Mouse (Mus musculus) CD8-positive naive resting alpha-beta T cell, adult 2 months (primary cell): Measurements from ENCODE around the gene Frem1.

Source experiments
- DNase-seq, 2 experiments: peaks; one replicate each; pipeline ENCODE4 v3.0.0; 2022; ENCODE audit warnings: low read depth in 2 of 2, low spot score in 2 of 2

Gene Frem1

DNA sequence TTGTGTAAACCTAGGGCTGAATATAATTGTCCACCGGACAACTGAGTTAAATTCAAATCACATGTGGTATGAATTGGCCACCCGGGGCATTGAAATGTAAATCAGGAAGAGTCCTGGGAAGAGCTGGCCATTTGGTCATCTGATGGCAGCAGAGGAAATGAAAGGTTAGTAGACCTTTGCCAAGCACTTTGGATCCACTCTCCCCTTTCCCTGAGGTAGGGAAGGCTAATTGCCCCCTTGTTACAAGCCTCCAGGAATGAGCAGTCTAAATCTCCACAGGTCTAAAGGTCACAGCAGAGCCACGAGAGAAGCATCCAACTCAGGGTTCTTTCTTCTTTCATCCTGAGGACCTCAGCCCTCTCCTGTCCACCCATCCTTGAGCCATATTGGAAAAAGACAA, 20.5 kb downstream of the Frem1 start:
- DNase-seq: no peak

- no peak for DNase-seq
Observed at GRCm38 (mm10) chr4:83030097-83030496, 22.0 kb downstream of the Frem1 start.

DNA sequence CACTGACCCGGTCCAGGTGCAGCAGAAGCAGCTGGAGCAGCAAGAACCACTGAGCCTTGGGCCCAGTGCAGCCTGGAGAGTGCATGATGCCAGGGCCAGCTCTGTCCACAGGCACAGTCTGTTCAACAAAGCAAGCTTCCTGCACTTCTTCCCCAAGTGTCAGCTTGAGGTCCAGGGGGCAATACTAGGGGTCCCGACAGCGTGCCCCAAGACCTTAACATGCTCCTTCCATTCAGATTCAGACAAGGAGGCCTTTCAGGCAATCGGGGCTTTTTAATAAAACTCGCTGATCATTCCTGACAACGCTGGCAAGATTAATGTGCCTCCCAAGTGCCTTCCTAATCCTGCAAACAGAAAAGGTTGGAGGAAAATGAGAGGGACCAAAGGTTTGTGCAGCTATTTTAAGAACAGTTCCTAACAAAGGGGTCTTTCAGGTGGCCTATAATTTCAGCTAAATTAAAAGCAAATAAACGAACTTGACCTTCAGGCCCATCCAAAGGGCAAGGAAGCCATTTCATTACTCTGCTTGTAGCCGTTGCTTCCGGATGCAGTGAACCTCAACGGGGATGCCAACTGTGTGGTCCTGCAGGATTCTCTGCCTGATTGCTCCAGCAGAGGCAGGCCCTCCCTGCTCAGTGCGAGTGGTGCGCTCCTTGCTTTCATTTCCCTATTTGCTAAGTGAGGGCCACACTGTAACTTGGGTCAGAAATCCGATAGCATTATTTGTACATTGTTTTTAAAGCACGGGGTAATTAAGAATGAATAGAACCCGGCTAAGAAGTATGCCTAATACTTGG, 31.2 kb downstream of the Frem1 start:
- no peak for DNase-seq

DNA sequence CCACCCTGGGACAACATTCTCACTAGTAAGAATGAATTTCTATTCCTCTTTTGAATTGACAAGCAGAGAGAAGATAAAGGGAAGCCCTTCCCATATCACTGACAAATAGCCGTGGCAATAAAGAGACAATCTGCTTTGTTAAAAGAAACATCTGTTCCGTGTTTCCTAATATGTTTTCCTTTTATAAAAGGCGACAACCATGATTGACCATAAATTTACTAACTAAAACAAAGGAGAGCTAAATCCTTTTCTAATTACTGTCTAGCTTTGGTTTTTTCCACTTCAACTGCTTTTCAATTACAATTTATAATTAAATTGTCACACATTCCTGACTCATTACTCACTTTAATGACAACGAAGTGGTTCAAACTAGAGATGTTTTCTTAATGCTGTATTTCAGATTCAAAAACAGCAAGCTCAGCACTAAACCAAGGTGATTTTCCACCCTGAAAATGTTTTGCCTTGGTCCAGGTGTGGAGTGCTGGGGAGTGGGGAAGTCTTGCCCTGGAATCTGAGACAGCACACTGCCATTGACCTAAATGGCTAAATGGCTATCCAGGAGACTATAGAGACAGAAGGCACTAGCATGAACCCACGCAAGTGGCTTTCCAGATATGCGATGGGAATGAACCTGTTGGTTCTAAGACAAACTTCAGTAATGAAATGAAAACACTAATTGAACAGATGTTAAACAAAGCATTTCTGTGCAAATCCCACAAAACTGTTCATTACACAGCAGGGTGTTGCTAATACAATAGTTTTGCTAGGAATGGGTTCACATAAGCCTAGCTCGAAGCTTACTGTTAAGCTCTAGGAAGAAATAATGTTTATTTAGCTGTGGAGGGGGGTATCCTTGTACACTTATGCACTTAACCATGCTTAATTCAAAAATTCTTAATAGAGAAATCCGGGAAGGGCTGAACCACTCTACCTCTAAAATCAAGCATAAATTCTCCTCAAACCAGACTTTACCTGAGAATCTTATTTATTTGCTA, 33.7 kb downstream of the Frem1 start:
- DNase-seq: no peak

GRCm38 (mm10) chr4:83014538-83014937, 37.6 kb downstream of the Frem1 start:
- no peak for DNase-seq

DNA sequence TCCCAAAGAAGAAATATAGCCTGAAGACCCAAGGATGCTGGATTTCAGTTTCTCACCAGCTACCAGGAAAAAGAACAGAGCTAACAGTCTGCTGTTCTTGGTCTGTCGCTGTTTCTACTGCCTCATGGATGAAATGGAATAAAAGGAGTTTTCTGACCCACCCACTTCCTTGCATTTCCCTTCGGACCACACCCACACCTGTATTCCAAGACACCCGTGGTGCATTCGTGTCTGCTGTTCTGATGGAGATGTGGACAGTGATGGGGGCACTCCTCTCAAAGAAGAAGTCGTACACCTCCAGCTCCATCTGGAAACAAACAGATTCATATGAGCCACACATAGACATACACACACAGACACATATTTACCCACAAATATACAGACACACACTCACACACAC, 48.1 kb downstream of the Frem1 start:
- no peak for DNase-seq

GRCm38 (mm10) chr4:82992042-82992441, 60.1 kb downstream of the Frem1 start:
- DNase-seq: no peak

GRCm38 (mm10) chr4:82990973-82991695, 61.0 kb downstream of the Frem1 start:
- DNase-seq: no peak

DNA sequence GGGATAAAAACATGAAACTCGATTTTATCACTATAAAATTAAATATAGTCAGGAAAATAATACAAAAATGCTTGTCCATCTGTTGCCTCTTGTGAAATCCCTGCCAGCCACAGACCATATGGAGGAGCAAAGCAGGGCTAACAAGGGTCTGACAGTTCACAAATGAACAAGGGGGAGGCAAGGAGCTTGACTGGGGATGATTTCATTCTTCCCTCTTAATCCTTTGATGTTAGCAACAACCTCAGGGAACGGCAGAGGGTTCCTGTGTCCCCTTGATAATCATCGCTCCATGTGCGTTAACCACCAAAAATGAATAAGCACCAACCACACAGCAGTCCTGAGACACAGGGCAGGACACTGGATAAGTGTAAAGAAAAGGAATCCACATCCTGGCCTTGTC, 79.8 kb downstream of the Frem1 start:
- DNase-seq: no peak

- no peak for DNase-seq
Observed at GRCm38 (mm10) chr4:82970901-82971648, 81.1 kb downstream of the Frem1 start.

DNA sequence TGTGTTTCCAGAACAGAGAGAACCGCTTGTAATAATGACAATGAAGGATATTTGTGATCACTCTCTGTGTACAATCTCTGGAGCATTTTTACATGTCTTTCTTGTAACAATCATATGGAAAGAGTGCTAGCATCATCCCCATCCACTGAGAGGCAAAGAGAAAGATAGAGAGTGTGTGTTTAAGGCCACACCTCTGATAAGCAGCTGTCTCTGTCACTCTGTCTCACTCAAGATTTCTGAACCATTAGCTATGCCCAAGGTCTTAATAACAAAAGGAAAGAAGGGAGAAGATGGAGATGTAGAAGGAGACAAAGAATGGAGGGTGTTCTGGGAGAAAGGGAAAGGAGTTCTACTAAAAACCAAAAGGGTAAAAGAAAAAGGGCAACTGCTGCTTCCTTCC, 91.1 kb downstream of the Frem1 start:
- DNase-seq: no peak

DNA sequence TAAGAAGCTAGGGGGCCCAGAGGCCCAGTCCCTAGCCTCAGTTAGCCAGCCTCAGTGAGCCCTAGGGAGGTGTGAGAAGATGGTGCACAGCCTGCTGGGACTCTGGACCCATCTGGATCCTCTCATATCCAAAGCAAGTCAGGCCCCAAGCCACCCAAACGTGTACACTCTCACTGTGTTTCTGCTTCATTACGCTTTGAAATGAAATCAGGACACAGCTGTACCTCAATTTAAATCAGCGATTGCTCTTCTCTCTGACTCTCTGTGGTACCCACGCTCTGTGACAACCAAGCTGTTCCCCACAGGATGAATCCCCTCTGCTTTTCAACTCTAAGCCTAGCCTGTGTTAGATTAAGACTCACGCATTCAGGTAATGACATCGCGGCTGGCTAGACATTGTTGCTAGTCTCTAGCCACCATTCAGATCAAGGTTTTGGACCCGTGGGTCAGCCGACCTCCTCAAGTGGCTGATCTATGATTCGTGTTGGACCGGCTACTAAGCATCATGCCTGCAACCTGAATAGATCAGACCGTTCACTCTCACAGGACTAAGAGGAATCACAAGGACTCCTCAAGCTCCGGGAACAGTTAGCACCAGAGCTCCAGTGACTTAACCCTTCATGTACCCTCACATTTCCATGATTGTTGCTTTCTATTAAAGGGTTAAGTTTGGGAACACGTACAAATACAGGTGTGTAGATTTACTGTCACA, 94.2 kb downstream of the Frem1 start:
- no peak for DNase-seq

DNA sequence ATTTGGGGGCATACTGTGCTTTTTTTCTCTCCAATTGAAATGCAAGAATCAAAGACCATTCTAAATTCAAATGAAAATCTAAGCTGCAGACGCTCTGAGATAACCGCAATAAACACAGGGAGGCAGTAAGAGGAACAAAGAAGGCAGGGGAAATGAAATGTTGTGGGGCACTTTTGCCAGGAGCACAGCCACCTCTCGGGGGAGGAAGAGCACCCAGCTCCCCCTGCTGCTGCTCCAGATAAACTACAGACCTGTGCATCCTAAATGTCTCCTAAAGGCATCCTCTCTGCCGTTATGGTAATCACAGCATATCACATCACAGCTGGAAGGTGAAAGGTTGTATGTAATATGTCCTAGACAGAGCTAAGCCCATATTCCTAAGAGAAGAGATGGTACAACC, 98.1 kb downstream of the Frem1 start:
- DNase-seq: no peak

GRCm38 (mm10) chr4:82949511-82949910, 102.6 kb downstream of the Frem1 start:
- DNase-seq: no peak

DNA sequence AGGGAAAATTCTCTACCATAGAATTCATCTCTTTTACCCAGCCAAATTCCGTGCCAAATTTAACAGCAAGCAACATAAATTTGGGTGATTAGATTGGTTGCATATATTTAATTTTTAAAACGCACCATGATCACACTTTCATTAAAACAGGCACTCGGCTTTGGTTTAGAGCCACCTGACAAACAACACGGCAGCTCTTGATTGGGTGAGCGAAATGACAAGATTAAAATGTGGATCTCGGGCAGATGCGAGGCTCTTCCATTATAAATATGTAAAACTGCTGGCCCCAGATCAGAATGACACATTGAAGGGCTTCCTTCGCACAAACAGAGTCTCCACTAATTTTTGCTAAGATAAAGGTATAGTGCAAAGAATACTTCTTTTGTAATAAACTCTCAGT, 105.4 kb downstream of the Frem1 start:
- no peak for DNase-seq

DNA sequence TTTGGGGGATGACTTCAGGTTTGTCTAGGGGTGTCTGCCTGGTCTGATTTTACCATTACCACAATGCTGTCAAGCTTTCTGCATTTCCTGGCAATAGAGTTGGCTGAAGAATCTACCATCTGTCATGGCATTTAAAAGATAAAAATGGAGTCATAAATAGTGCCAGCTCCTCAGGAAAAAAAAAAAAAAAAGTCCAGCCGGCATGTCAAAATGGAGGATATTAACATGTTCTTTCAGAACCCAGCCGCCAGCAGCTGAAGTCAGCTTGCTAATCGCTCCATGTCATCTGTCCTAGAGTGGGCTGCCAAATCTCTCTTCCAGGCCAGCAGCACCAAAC, 105.9 kb downstream of the Frem1 start:
- no peak for DNase-seq

DNA sequence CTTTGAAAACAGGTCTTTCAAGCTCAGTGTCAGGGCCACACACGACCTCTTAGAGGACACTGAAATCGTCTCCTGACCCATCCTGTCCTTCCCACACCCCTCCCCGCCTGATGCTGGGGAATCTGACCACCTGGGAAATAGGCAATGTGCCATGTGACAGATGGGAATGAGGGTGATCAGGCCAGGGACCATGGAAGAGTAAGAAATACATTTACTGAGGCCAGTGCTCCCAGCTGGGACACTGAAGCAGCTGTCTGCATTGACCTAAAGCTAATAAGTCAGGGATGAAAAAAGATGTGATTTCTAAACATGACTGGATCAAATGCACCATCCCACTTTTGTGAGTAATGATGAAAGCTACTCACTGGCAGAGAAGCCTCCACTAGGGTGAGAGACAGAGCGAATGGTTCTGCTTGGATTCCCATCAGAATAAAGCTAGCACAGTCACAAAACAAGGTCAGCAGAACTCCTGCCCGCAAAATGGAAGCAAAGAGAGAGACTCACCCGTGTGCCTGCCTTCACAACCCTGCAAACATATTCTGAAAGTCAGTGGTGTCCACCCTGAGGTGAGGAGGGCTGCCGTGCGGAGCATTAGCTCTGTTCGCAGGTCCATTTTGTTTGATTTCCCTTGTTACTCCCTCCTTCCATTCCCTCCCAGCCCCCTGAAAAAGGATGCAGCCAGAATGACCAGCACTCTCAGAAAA, 106.4 kb downstream of the Frem1 start:
- no peak for DNase-seq

DNA sequence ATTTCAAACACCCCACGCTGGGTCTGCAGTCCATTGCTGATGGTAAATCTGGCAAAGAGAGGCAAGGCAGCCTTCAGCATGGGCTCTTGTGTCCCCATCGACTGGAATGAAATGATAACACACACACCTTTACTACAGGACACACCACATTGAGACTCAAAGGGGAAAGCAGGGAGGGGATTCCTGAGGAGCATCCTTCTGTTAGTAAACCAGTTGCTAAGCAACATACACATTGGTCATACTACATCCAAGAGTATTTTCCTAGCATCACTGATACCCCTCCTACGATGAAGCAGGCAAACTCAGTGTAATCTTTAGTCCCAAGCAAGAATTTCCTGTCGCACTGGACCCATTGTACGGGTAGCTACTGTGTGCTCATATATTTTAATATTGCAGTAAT, 111.5 kb downstream of the Frem1 start:
- no peak for DNase-seq

- no peak for DNase-seq
Observed at GRCm38 (mm10) chr4:82940248-82940647, 111.9 kb downstream of the Frem1 start.

DNA sequence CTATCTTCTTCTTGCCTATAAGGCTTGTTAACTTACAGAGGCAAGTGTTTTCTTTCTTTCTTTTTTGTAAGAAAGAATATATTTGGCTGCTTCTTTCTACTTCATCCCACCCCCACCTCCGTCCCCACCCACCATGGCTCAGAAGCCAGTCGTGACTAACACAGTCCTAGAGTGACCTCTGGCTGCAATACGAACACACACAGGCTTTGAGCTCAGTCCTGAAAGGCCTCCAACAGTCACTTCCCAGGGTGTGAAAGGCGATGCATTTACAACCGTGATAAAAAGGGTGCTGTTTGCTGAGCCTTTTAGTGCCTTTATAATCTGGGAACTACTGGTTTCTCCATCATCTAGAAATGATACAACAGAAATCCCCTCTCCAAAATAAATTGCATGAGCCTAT, 117.8 kb downstream of the Frem1 start:
- DNase-seq: no peak
